Mouse (Mus musculus): ENCODE measurements around the gene Tmem163. TPM values are rescaled to one million over a fixed set of nuclear protein-coding genes. Genes with fewer than 3 reads are reported as not detected.

Tmem163 gene
- polyA plus RNA-seq, 1 experiment from 2014 or later, result 2.1 TPM

GRCm38 (mm10) chr1:127573186-127573585 is 106.2 kb downstream of the Tmem163 start:
- DNase-seq (ENCODE audit: low spot score), result no peak
- 74% methylated on average over 3 of the region's 3 CpGs for WGBS

GRCm38 (mm10) chr1:127568641-127569040 is 110.7 kb downstream of the Tmem163 start:
- no peaks in the 10 kb centered on the region for H3K9me3 ChIP-seq (ENCODE audit: control insufficient read depth, low read length)
- ATAC-seq (ENCODE audit: low read depth) (no peak), DNase-seq (ENCODE audit: low spot score) (no peak)
- no peak overlapping the region for H3K27ac ChIP-seq (replicated peaks; ENCODE audit: low read depth, low read length)
- no peak overlapping the region for H3K4me2 ChIP-seq (ENCODE audit: low read depth, low read length)
- no peaks in the 10 kb centered on the region for H3K4me1 ChIP-seq (ENCODE audit: control insufficient read depth, insufficient read depth, low read length)
- 81% methylated on average over 3 of the region's 3 CpGs for WGBS
- no peaks in the 10 kb centered on the region for H3K36me3 ChIP-seq (ENCODE audit: control insufficient read depth, insufficient read depth, low read length)
- no peaks in the 10 kb centered on the region for H3K27me3 ChIP-seq (replicated peaks; ENCODE audit: control insufficient read depth, insufficient read depth, low read length)
- H3K4me3 ChIP-seq (ENCODE audit: low read depth, low read length), result no peak overlapping the region
- H3K9ac ChIP-seq (ENCODE audit: low read depth, low read length), result no peak overlapping the region

More at GRCm38 (mm10) chr1:127573186-127573585, 106.2 kb downstream of the Tmem163 start:
- no peaks in the 10 kb centered on the region for H3K27me3 ChIP-seq (replicated peaks; ENCODE audit: control insufficient read depth, insufficient read depth, low read length)
- no peak overlapping the region for H3K4me3 ChIP-seq (ENCODE audit: low read depth, low read length)
- no peaks in the 10 kb centered on the region for H3K4me1 ChIP-seq (ENCODE audit: control insufficient read depth, insufficient read depth, low read length)
- H3K9ac ChIP-seq (ENCODE audit: low read depth, low read length), result no peak overlapping the region
- ATAC-seq (ENCODE audit: low read depth), result no peak
- H3K27ac ChIP-seq (replicated peaks; ENCODE audit: low read depth, low read length), result no peak overlapping the region
- no peak overlapping the region for H3K4me2 ChIP-seq (ENCODE audit: low read depth, low read length)
- H3K36me3 ChIP-seq (ENCODE audit: control insufficient read depth, insufficient read depth, low read length), result no peaks in the 10 kb centered on the region
- no peaks in the 10 kb centered on the region for H3K9me3 ChIP-seq (ENCODE audit: control insufficient read depth, low read length)

GRCm38 (mm10) chr1:127556486-127556845 is 122.9 kb downstream of the Tmem163 start:
- Histone ChIP-seq H3K4me2 (ENCODE audit: low read depth, low read length) (no peak overlapping the region), H3K9ac (ENCODE audit: low read depth, low read length) (no peak overlapping the region), H3K4me1 (ENCODE audit: control insufficient read depth, insufficient read depth, low read length) (0 out of 2 replicates have a peak, but pooled peaks cover 4% of the 10 kb centered on the region), H3K27ac (replicated peaks; ENCODE audit: low read depth, low read length) (no peak overlapping the region), H3K36me3 (ENCODE audit: control insufficient read depth, insufficient read depth, low read length) (no peaks in the 10 kb centered on the region), H3K9me3 (ENCODE audit: control insufficient read depth, low read length) (0 out of 2 replicates have a peak, but pooled peaks cover 4% of the 10 kb centered on the region), H3K27me3 (replicated peaks; ENCODE audit: control insufficient read depth, insufficient read depth, low read length) (no peaks in the 10 kb centered on the region), H3K4me3 (ENCODE audit: low read depth, low read length) (no peak overlapping the region)
- 0 out of 2 replicates have a peak, but pooled peaks have one; percentile 9 for ATAC-seq (ENCODE audit: low read depth)
- DNase-seq (ENCODE audit: low spot score), result no peak
- 46% methylated on average over 2 of the region's 2 CpGs for WGBS

- H3K9me3 ChIP-seq (ENCODE audit: control insufficient read depth, low read length), result 0 out of 2 replicates have a peak, but pooled peaks cover 4% of the 10 kb centered on the region
- 56% methylated on average over 6 of the region's 6 CpGs for WGBS
- peak; percentile 50 for DNase-seq (ENCODE audit: low spot score)
- H3K9ac ChIP-seq (ENCODE audit: low read depth, low read length), result no peak overlapping the region
- H3K4me2 ChIP-seq (ENCODE audit: low read depth, low read length), result no peak overlapping the region
- no peak overlapping the region for H3K4me3 ChIP-seq (ENCODE audit: low read depth, low read length)
- no peak overlapping the region for H3K27ac ChIP-seq (replicated peaks; ENCODE audit: low read depth, low read length)
- 0 out of 2 replicates have a peak, but pooled peaks cover 4% of the 10 kb centered on the region for H3K4me1 ChIP-seq (ENCODE audit: control insufficient read depth, insufficient read depth, low read length)
- H3K36me3 ChIP-seq (ENCODE audit: control insufficient read depth, insufficient read depth, low read length), result no peaks in the 10 kb centered on the region
- ATAC-seq (ENCODE audit: low read depth), result peak; percentile 55; the same call in 1 of the 2 replicates
- no peaks in the 10 kb centered on the region for H3K27me3 ChIP-seq (replicated peaks; ENCODE audit: control insufficient read depth, insufficient read depth, low read length)
Measured at GRCm38 (mm10) chr1:127555822-127556485, 123.4 kb downstream of the Tmem163 start.

- WGBS, result 73% methylated on average over 4 of the region's 4 CpGs
- DNase-seq (ENCODE audit: low spot score) (no peak), ATAC-seq (ENCODE audit: low read depth) (no peak)
- H3K4me3 ChIP-seq (ENCODE audit: low read depth, low read length), result no peak overlapping the region
- H3K27ac ChIP-seq (replicated peaks; ENCODE audit: low read depth, low read length), result no peak overlapping the region
- no peak overlapping the region for H3K4me2 ChIP-seq (ENCODE audit: low read depth, low read length)
- H3K4me1 ChIP-seq (ENCODE audit: control insufficient read depth, insufficient read depth, low read length), result no peaks in the 10 kb centered on the region
- H3K36me3 ChIP-seq (ENCODE audit: control insufficient read depth, insufficient read depth, low read length), result no peaks in the 10 kb centered on the region
- H3K9ac ChIP-seq (ENCODE audit: low read depth, low read length), result no peak overlapping the region
- H3K9me3 ChIP-seq (ENCODE audit: control insufficient read depth, low read length), result no peaks in the 10 kb centered on the region
- peaks cover 6% of the 10 kb centered on the region for H3K27me3 ChIP-seq (replicated peaks; ENCODE audit: control insufficient read depth, insufficient read depth, low read length)
Measured at GRCm38 (mm10) chr1:127548078-127548477, 131.3 kb downstream of the Tmem163 start.

- 30% methylated on average over 1 of the region's 1 CpGs for WGBS
- no peaks in the 10 kb centered on the region for H3K27me3 ChIP-seq (replicated peaks; ENCODE audit: control insufficient read depth, insufficient read depth, low read length)
- H3K4me3 ChIP-seq (ENCODE audit: low read depth, low read length), result no peak overlapping the region
- H3K4me2 ChIP-seq (ENCODE audit: low read depth, low read length), result no peak overlapping the region
- H3K36me3 ChIP-seq (ENCODE audit: control insufficient read depth, insufficient read depth, low read length), result no peaks in the 10 kb centered on the region
- no peak overlapping the region for H3K27ac ChIP-seq (replicated peaks; ENCODE audit: low read depth, low read length)
- no peaks in the 10 kb centered on the region for H3K9me3 ChIP-seq (ENCODE audit: control insufficient read depth, low read length)
- DNase-seq (ENCODE audit: low spot score) (no peak), ATAC-seq (ENCODE audit: low read depth) (no peak)
- H3K4me1 ChIP-seq (ENCODE audit: control insufficient read depth, insufficient read depth, low read length), result peaks cover 4% of the 10 kb centered on the region; the same call in 1 of the 2 replicates
- no peak overlapping the region for H3K9ac ChIP-seq (ENCODE audit: low read depth, low read length)
Measured at GRCm38 (mm10) chr1:127542756-127543155, 136.6 kb downstream of the Tmem163 start.

- Histone ChIP-seq H3K4me2 (ENCODE audit: low read depth, low read length) (no peak overlapping the region), H3K4me1 (ENCODE audit: control insufficient read depth, insufficient read depth, low read length) (peaks cover 11% of the 10 kb centered on the region; the same call in 1 of the 2 replicates), H3K27me3 (replicated peaks; ENCODE audit: control insufficient read depth, insufficient read depth, low read length) (no peaks in the 10 kb centered on the region), H3K36me3 (ENCODE audit: control insufficient read depth, insufficient read depth, low read length) (no peaks in the 10 kb centered on the region), H3K9me3 (ENCODE audit: control insufficient read depth, low read length) (no peaks in the 10 kb centered on the region), H3K9ac (ENCODE audit: low read depth, low read length) (no peak overlapping the region), H3K4me3 (ENCODE audit: low read depth, low read length) (no peak overlapping the region), H3K27ac (replicated peaks; ENCODE audit: low read depth, low read length) (no peak overlapping the region)
- no peak for DNase-seq (ENCODE audit: low spot score)
- no peak for ATAC-seq (ENCODE audit: low read depth)
- 81% methylated on average over 7 of the region's 7 CpGs for WGBS
Measured at GRCm38 (mm10) chr1:127541931-127542330, 137.4 kb downstream of the Tmem163 start.

- Histone ChIP-seq H3K4me1 (ENCODE audit: control insufficient read depth, insufficient read depth, low read length) (peaks cover 15% of the 10 kb centered on the region; the same call in 1 of the 2 replicates), H3K36me3 (ENCODE audit: control insufficient read depth, insufficient read depth, low read length) (no peaks in the 10 kb centered on the region), H3K9ac (ENCODE audit: low read depth, low read length) (no peak overlapping the region), H3K27me3 (replicated peaks; ENCODE audit: control insufficient read depth, insufficient read depth, low read length) (no peaks in the 10 kb centered on the region), H3K9me3 (ENCODE audit: control insufficient read depth, low read length) (no peaks in the 10 kb centered on the region), H3K4me3 (ENCODE audit: low read depth, low read length) (no peak overlapping the region), H3K27ac (replicated peaks; ENCODE audit: low read depth, low read length) (no peak overlapping the region), H3K4me2 (ENCODE audit: low read depth, low read length) (no peak overlapping the region)
- WGBS, result 81% methylated on average over 4 of the region's 4 CpGs
- ATAC-seq (ENCODE audit: low read depth) (no peak), DNase-seq (ENCODE audit: low spot score) (no peak)
Measured at GRCm38 (mm10) chr1:127541522-127541921, 137.8 kb downstream of the Tmem163 start.

Measured in embryonic facial prominence, embryonic 14.5 days (tissue).